ENCODE assay signal across 8 mouse cellular contexts in the genomic region with DNA sequence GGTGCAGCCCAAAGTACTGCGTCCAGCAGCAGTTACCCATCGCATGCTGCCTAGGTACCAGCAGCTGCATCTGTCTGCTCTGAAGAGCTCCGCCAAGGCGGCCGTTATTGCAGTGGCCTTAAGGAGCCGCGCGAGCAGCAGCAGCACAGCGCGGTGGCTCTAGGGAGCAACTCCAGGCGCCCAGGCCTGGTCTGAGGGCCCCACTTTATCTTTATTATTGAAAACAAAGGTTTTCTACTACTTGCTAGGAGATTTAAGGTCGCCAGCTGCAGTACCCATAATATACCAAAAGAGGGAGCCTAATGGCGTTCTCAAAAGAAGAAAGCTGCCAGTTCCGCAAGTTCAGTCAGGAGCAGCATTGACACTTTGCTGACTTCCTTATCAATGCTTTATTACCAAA. TPM values are rescaled to one million over a fixed set of nuclear protein-coding genes. Genes with fewer than 3 reads are reported as not detected.
A peak's percentile ranks its signal among the peaks of the same experiment; 100 is the strongest.
DNase-seq lines count a peak whose midpoint lies in the region; ATAC-seq lines count a peak whose summit lies in the region.

No protein-coding gene starts in this region.

- peak; percentile 43 for ATAC-seq in erythroblast, adult 5-6 weeks (replicated peaks; ENCODE audit: low FRiP score, poor library complexity, severe bottlenecking)

- DNase-seq in right cerebral cortex, adult 2 months (ENCODE audit: low spot score in 2 of 2) = peak; percentile 66 to 68
- no peak for DNase-seq in right cerebral cortex, postnatal 25 days
- peak; percentile 71 for DNase-seq in adrenal gland, postnatal 14 days
- peak; percentile 60 for DNase-seq in hindlimb bud, embryonic 11.5 days (ENCODE audit: extremely low spot score, low read depth, low spot score)
- peak; percentile 76 for DNase-seq in lung, postnatal 14 days
- peak; percentile 29 for DNase-seq in retina, postnatal 7 days (ENCODE audit: low read depth, low spot score)
- no peak for DNase-seq in urinary bladder, postnatal 10 days (ENCODE audit: low spot score)

RNA-seq across cellular contexts. Expression of gene 2700081O15Rik, which starts 24.1 kb away (rescaled TPM):
- total RNA-seq in adrenal gland, postnatal 14 days (2021) = 29.0 and 32.4 TPM in 2 replicates
- total RNA-seq in erythroblast, adult 5-6 weeks (2015; ENCODE audit: low replicate concordance) = 0.21 TPM in 1 of 2 replicates, not detected in the other
- total RNA-seq in erythroblast, adult 5-6 weeks (2017; ENCODE audit: low replicate concordance) = 0.34 and 0.70 TPM in 2 replicates

RNA-seq across cellular contexts. Expression of gene Rtn3, which starts 41.6 kb away (rescaled TPM):
- total RNA-seq in adrenal gland, postnatal 14 days (2021) = 127 and 134 TPM in 2 replicates
- 85.3 and 86.7 TPM in 2 replicates for total RNA-seq in erythroblast, adult 5-6 weeks (2015; ENCODE audit: low replicate concordance)
- 29.4 and 35.0 TPM in 2 replicates for total RNA-seq in erythroblast, adult 5-6 weeks (2017; ENCODE audit: low replicate concordance)

RNA-seq across cellular contexts. Expression of gene Atl3, which starts 52.3 kb away (rescaled TPM):
- 95.0 and 101 TPM in 2 replicates for total RNA-seq in adrenal gland, postnatal 14 days (2021)
- total RNA-seq in erythroblast, adult 5-6 weeks (2015; ENCODE audit: low replicate concordance) = 16.9 and 17.3 TPM in 2 replicates
- 21.1 and 25.5 TPM in 2 replicates for total RNA-seq in erythroblast, adult 5-6 weeks (2017; ENCODE audit: low replicate concordance)

RNA-seq across cellular contexts. Expression of gene Spindoc, which starts 58.7 kb away (rescaled TPM):
- total RNA-seq in adrenal gland, postnatal 14 days (2021) = 23.8 and 30.4 TPM in 2 replicates
- 3.3 and 7.5 TPM in 2 replicates for total RNA-seq in erythroblast, adult 5-6 weeks (2015; ENCODE audit: low replicate concordance)
- 0.09 TPM in 1 of 2 replicates, not detected in the other for total RNA-seq in erythroblast, adult 5-6 weeks (2017; ENCODE audit: low replicate concordance)

Comparison
In these comparisons a context has a peak if more than half of its experiments do, and no peak if none do; other contexts are left out.
1. DNase-seq: peak in right cerebral cortex, adult 2 months (2 of 2), adrenal gland, postnatal 14 days (single experiment), hindlimb bud, embryonic 11.5 days (single experiment), lung, postnatal 14 days (single experiment) and retina, postnatal 7 days (single experiment); none in right cerebral cortex, postnatal 25 days (single experiment) and urinary bladder, postnatal 10 days (single experiment).
2. RNA of gene 2700081O15Rik, which starts 24.1 kb away (total RNA-seq): 29.0 to 32.4 TPM in adrenal gland, postnatal 14 days; 0.21 to 0.70 TPM in erythroblast, adult 5-6 weeks; every median in the first group is over 10 times any median in the second.